Mouse (Mus musculus): ENCODE results near the gene Zfand4. TPM values are rescaled to one million over a fixed set of nuclear protein-coding genes. Genes with fewer than 3 reads are reported as not detected.
A peak's percentile ranks its signal among the peaks of the same experiment; 100 is the strongest.

Zfand4 gene
- polyA plus RNA-seq, 1 experiment from 2014 or later = 3.4 TPM

GRCm38 (mm10) chr6:116326641-116327040, 62.6 kb downstream of the Zfand4 start:
- no peak for ATAC-seq (ENCODE audit: insufficient number of reproducible peaks, insufficient read depth, low FRiP score, low read depth)
- Histone ChIP-seq H3K36me3 (ENCODE audit: control insufficient read depth, insufficient read depth, low read length) (no peaks in the 10 kb centered on the region), H3K4me3 (ENCODE audit: control insufficient read depth in 1 of 2, insufficient read depth in 1 of 2, low read depth in 1 of 2, low read length in 2 of 2) (no peak overlapping the region), H3K4me1 (ENCODE audit: control insufficient read depth in 2 of 2, insufficient read depth in 2 of 2, low read length in 2 of 2) (no peaks in the 10 kb centered on the region), H3K27me3 (ENCODE audit: control insufficient read depth, insufficient read depth, low read length) (no peaks in the 10 kb centered on the region), H3K9ac (ENCODE audit: low read length) (no peak overlapping the region), H3K9me3 (ENCODE audit: control insufficient read depth, low read length) (no peaks in the 10 kb centered on the region), H3K4me2 (ENCODE audit: low read length) (no peak overlapping the region), H3K27ac (replicated peaks in 1 of 2; ENCODE audit: control insufficient read depth in 1 of 2, insufficient read depth in 1 of 2, low read depth in 2 of 2, low read length in 2 of 2) (no peak overlapping the region)
- 80% methylated on average over 3 of the region's 3 CpGs for WGBS

- H3K9me3 ChIP-seq (ENCODE audit: control insufficient read depth, low read length) = no peaks in the 10 kb centered on the region
- no peak for ATAC-seq (ENCODE audit: insufficient number of reproducible peaks, insufficient read depth, low FRiP score, low read depth)
Observed at GRCm38 (mm10) chr6:116331396-116331795, 67.4 kb downstream of the Zfand4 start.

DNA sequence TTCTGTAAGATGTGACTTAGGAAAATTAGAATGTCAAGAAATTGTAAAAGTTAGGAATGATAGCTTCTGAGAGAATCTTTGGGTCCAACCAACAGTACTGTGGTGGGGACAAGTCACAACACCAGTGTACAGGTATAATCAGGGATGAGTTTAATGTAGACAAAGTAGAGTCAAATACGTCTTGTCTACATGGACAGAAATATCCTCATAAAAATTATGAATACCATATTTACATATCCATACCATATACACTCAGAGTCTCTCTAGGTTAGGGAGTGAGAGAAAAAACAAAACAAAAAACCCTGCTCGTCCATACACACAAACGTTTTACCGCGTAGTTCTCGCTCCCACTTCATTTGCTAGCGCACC, 73.4 kb downstream of the Zfand4 start:
- no peaks in the 10 kb centered on the region for H3K36me3 ChIP-seq (ENCODE audit: control insufficient read depth, insufficient read depth, low read length)
- H3K9ac ChIP-seq (ENCODE audit: low read length) = peak overlapping the region; percentile 87
- peaks cover 4% of the 10 kb centered on the region; the same call in 1 of the 2 replicates for H3K27me3 ChIP-seq (ENCODE audit: control insufficient read depth, insufficient read depth, low read length)
- 3% methylated on average over 7 of the region's 7 CpGs for WGBS
- ATAC-seq (ENCODE audit: insufficient number of reproducible peaks, insufficient read depth, low FRiP score, low read depth) = no peak
- H3K4me2 ChIP-seq (ENCODE audit: low read length) = peak overlapping the region; percentile 70
- H3K9me3 ChIP-seq (ENCODE audit: control insufficient read depth, low read length) = no peaks in the 10 kb centered on the region
- H3K27ac ChIP-seq (replicated peaks in 1 of 2; ENCODE audit: control insufficient read depth in 1 of 2, insufficient read depth in 1 of 2, low read depth in 2 of 2, low read length in 2 of 2) = no peak overlapping the region
- peaks cover 0 to 6% of the 10 kb centered on the region in 2 experiments; a peak in 1 of 4 replicates for H3K4me1 ChIP-seq (ENCODE audit: control insufficient read depth in 2 of 2, insufficient read depth in 2 of 2, low read length in 2 of 2)
- H3K4me3 ChIP-seq (ENCODE audit: control insufficient read depth in 1 of 2, insufficient read depth in 1 of 2, low read depth in 1 of 2, low read length in 2 of 2) = peak overlapping the region; percentile 63 to 97

More at GRCm38 (mm10) chr6:116331396-116331795, 67.4 kb downstream of the Zfand4 start:
- Histone ChIP-seq H3K27ac (replicated peaks in 1 of 2; ENCODE audit: control insufficient read depth in 1 of 2, insufficient read depth in 1 of 2, low read depth in 2 of 2, low read length in 2 of 2) (no peak overlapping the region), H3K4me2 (ENCODE audit: low read length) (no peak overlapping the region), H3K4me1 (ENCODE audit: control insufficient read depth in 2 of 2, insufficient read depth in 2 of 2, low read length in 2 of 2) (no peaks in the 10 kb centered on the region), H3K36me3 (ENCODE audit: control insufficient read depth, insufficient read depth, low read length) (no peaks in the 10 kb centered on the region), H3K9ac (ENCODE audit: low read length) (no peak overlapping the region), H3K4me3 (ENCODE audit: control insufficient read depth in 1 of 2, insufficient read depth in 1 of 2, low read depth in 1 of 2, low read length in 2 of 2) (no peak overlapping the region), H3K27me3 (ENCODE audit: control insufficient read depth, insufficient read depth, low read length) (no peaks in the 10 kb centered on the region; the same call in 1 of the 2 replicates)
- WGBS = 72% methylated on average over 2 of the region's 2 CpGs

GRCm38 (mm10) chr6:116337835-116338501, 73.9 kb downstream of the Zfand4 start, which contains the start of gene March8:
Gene March8, plus strand, starts transcription at chr6:116338024.
- H3K36me3 ChIP-seq (ENCODE audit: control insufficient read depth, insufficient read depth, low read length) = no peaks in the 10 kb centered on the region
- 0 out of 4 replicates have a peak within 1 kb of the TSS, but pooled peaks of 1 of the 2 experiments have one; percentile 37 for H3K27ac ChIP-seq (replicated peaks in 1 of 2; ENCODE audit: control insufficient read depth in 1 of 2, insufficient read depth in 1 of 2, low read depth in 2 of 2, low read length in 2 of 2)
- peaks cover 4% of the 10 kb centered on the region; the same call in 1 of the 2 replicates for H3K27me3 ChIP-seq (ENCODE audit: control insufficient read depth, insufficient read depth, low read length)
- no peaks in the 10 kb centered on the region for H3K9me3 ChIP-seq (ENCODE audit: control insufficient read depth, low read length)
- H3K4me1 ChIP-seq (ENCODE audit: control insufficient read depth in 2 of 2, insufficient read depth in 2 of 2, low read length in 2 of 2) = peaks cover 0 to 6% of the 10 kb centered on the region in 2 experiments; a peak in 1 of 4 replicates
- peak; percentile 98 for ATAC-seq (ENCODE audit: insufficient number of reproducible peaks, insufficient read depth, low FRiP score, low read depth)
- under 1% methylated on average over 75 of the region's 75 CpGs for WGBS
- peak within 1 kb of the TSS; percentile 70 for H3K4me2 ChIP-seq (ENCODE audit: low read length)
- H3K4me3 ChIP-seq (ENCODE audit: control insufficient read depth in 1 of 2, insufficient read depth in 1 of 2, low read depth in 1 of 2, low read length in 2 of 2) = peak within 1 kb of the TSS; percentile 63 to 97
- peak within 1 kb of the TSS; percentile 87 for H3K9ac ChIP-seq (ENCODE audit: low read length)

- ATAC-seq (ENCODE audit: insufficient number of reproducible peaks, insufficient read depth, low FRiP score, low read depth) = no peak
- 9% methylated on average over 8 of the region's 8 CpGs for WGBS
- Histone ChIP-seq H3K9ac (ENCODE audit: low read length) (peak overlapping the region; percentile 87), H3K4me3 (ENCODE audit: control insufficient read depth in 1 of 2, insufficient read depth in 1 of 2, low read depth in 1 of 2, low read length in 2 of 2) (peak overlapping the region; percentile 63 to 97), H3K27me3 (ENCODE audit: control insufficient read depth, insufficient read depth, low read length) (peaks cover 4% of the 10 kb centered on the region; the same call in 1 of the 2 replicates), H3K27ac (replicated peaks in 1 of 2; ENCODE audit: control insufficient read depth in 1 of 2, insufficient read depth in 1 of 2, low read depth in 2 of 2, low read length in 2 of 2) (0 out of 4 replicates have a peak overlapping the region, but pooled peaks of 1 of the 2 experiments have one; percentile 37), H3K36me3 (ENCODE audit: control insufficient read depth, insufficient read depth, low read length) (no peaks in the 10 kb centered on the region), H3K4me2 (ENCODE audit: low read length) (peak overlapping the region; percentile 70), H3K4me1 (ENCODE audit: control insufficient read depth in 2 of 2, insufficient read depth in 2 of 2, low read length in 2 of 2) (peaks cover 0 to 6% of the 10 kb centered on the region in 2 experiments; a peak in 1 of 4 replicates), H3K9me3 (ENCODE audit: control insufficient read depth, low read length) (no peaks in the 10 kb centered on the region)
Observed at GRCm38 (mm10) chr6:116338520-116338919, 74.5 kb downstream of the Zfand4 start.

DNA sequence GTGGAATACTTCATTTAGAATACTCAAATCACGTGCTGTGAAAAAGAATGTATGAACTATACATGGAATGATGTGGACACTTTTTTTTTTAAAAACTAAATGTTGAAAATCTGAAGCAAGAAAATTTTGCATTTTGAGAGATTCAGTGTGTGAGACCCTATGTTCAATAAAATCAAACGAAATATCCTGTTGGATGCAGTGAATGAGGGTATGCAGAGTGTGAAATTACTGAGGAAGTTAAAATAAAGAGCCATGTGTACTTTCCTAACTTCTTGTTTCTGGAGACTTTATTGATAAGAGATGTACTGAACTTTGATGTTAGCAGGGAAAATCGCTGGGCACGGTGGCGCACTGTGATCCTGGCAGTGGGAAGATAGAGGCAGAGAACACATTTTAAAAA, 75.1 kb downstream of the Zfand4 start:
- H3K9me3 ChIP-seq (ENCODE audit: control insufficient read depth, low read length) = no peaks in the 10 kb centered on the region
- H3K4me2 ChIP-seq (ENCODE audit: low read length) = peak overlapping the region; percentile 70
- no peak overlapping the region for H3K27ac ChIP-seq (replicated peaks in 1 of 2; ENCODE audit: control insufficient read depth in 1 of 2, insufficient read depth in 1 of 2, low read depth in 2 of 2, low read length in 2 of 2)
- H3K36me3 ChIP-seq (ENCODE audit: control insufficient read depth, insufficient read depth, low read length) = no peaks in the 10 kb centered on the region
- H3K9ac ChIP-seq (ENCODE audit: low read length) = no peak overlapping the region
- H3K4me1 ChIP-seq (ENCODE audit: control insufficient read depth in 2 of 2, insufficient read depth in 2 of 2, low read length in 2 of 2) = peaks cover 0 to 6% of the 10 kb centered on the region in 2 experiments; a peak in 1 of 4 replicates
- ATAC-seq (ENCODE audit: insufficient number of reproducible peaks, insufficient read depth, low FRiP score, low read depth) = no peak
- H3K4me3 ChIP-seq (ENCODE audit: control insufficient read depth in 1 of 2, insufficient read depth in 1 of 2, low read depth in 1 of 2, low read length in 2 of 2) = peak overlapping the region in 1 of 2 experiments; percentile 97; a peak in 1 of 4 replicates
- H3K27me3 ChIP-seq (ENCODE audit: control insufficient read depth, insufficient read depth, low read length) = peaks cover 4% of the 10 kb centered on the region; the same call in 1 of the 2 replicates
- 78% methylated on average over 5 of the region's 5 CpGs for WGBS

DNA sequence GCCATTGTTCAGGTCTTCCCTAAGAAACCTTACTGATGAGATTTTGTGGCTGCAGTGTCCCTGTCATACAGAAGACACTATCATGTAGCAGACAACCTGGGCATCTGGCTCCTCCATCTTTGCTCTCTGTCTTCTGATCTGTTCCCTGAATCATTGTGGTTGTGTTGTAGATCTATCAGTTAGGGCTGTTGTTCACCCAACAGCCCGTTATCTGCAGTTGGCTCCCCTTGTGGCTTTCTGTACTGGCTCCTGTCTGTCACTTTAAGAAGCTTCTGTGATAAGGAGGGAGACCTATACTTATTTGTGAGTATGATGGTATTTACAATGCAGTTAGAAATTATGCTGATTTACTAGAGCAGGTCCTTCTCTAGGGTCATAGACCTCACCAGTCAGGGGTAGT, 76.5 kb downstream of the Zfand4 start:
- WGBS = 85% methylated on average over 1 of the region's 1 CpGs
- H3K27ac ChIP-seq (replicated peaks in 1 of 2; ENCODE audit: control insufficient read depth in 1 of 2, insufficient read depth in 1 of 2, low read depth in 2 of 2, low read length in 2 of 2) = no peak overlapping the region
- ATAC-seq (ENCODE audit: insufficient number of reproducible peaks, insufficient read depth, low FRiP score, low read depth) = no peak
- no peaks in the 10 kb centered on the region for H3K9me3 ChIP-seq (ENCODE audit: control insufficient read depth, low read length)
- H3K9ac ChIP-seq (ENCODE audit: low read length) = no peak overlapping the region
- H3K4me1 ChIP-seq (ENCODE audit: control insufficient read depth in 2 of 2, insufficient read depth in 2 of 2, low read length in 2 of 2) = peaks cover 0 to 6% of the 10 kb centered on the region in 2 experiments; a peak in 1 of 4 replicates
- H3K4me2 ChIP-seq (ENCODE audit: low read length) = no peak overlapping the region
- peaks cover 4% of the 10 kb centered on the region; the same call in 1 of the 2 replicates for H3K27me3 ChIP-seq (ENCODE audit: control insufficient read depth, insufficient read depth, low read length)
- no peak overlapping the region for H3K4me3 ChIP-seq (ENCODE audit: control insufficient read depth in 1 of 2, insufficient read depth in 1 of 2, low read depth in 1 of 2, low read length in 2 of 2)
- H3K36me3 ChIP-seq (ENCODE audit: control insufficient read depth, insufficient read depth, low read length) = no peaks in the 10 kb centered on the region
